Mouse (Mus musculus) B cell, adult 2 months (primary cell): Measurements from ENCODE around the gene Dleu7.

Experiments
- DNase-seq, 2 experiments: peaks; one replicate each; pipeline ENCODE4 v3.0.0; 2022

Gene Dleu7

DNA sequence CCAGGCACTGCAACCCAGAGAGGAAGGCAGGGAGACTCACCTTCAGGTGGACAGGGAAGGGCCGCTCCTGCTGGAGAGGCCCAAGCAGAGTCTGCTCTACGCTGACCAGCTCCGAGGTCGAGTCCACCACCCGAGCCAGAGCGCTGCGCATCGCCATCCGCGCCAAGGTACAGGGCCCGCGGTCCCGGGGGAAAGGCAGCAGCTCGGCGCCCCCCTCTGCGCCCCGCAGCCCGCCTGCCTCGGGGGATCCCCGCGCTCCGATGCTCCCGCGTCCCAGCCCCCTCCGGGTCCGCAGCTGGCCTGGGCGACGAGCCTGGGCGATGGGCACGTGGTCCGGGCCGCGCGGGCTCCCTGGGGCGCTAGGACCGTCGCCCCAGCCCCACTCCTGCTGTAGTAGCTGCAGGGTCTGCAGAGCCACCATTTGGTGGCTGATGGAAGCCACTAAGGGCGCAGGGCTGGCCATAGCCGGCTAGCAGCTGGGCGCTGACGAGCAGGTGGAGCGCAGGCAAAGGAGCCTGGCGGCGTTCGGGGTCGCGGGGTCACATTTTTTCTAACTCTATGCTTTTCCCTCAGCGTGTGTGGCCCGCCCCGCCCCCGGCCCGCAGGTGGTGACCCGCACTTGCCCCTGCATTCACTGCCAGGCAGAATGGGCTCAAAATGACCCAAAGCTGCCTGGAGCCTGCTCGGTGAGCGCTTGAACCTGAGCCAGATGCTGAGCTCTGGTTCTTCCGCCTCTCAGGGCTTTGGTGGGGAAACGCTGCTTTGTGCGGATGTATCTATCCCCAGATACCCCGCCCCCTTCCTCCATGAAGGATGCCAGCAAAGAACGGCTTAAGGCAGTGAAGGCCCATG lies at the start of gene Dleu7, which contains the start of gene Rnaseh2b:
Dleu7 (minus strand) TSS at position 560 of the 852 bp plus-strand sequence.
Rnaseh2b (plus strand) TSS at position 102 of the 852 bp plus-strand sequence.
- peak in 1 of 2 experiments; percentile 6 for DNase-seq

GRCm38 (mm10) chr14:62341887-62342642 lies 49.2 kb upstream of the Dleu7 start:
- DNase-seq: no peak

- DNase-seq: no peak
Measured at GRCm38 (mm10) chr14:62339196-62339595, 46.3 kb upstream of the Dleu7 start.

DNA sequence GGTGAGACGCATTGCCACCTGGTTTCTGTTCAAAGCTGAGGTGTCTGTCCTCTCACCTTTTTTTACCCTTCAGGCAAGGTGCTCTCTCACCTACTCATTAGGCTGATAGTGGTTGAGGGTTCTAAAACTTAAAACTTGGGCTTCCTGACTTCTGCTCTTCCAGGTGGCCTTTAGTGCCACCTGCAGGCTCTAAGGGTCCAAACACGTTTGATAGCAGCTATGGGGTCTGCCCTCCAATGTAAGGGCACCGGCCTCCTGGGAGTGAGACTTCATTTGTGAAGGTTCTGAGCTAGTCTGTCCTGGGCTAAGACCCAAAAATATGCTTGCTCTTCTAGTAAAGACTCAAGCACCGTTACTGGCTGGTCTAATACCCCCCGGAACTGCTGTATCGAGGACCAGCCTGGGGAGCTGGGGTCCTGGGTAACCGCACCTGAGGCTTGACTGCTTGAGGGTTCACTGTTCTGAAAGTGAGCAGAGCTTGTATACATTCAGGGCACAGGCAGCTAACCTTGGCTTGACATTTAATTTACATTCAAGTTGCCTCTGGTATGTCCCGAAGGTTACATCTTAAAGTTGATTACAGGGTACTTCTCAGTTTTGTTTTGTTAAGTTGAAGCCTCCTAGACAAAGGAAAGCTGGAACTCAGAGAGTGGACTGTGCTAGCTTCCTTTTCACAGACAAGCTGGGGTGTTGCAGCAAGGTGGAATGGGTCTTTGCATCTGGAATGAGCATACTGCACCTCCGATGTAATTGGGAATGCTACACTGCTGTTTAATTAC lies 41.3 kb upstream of the Dleu7 start:
- DNase-seq: no peak

DNA sequence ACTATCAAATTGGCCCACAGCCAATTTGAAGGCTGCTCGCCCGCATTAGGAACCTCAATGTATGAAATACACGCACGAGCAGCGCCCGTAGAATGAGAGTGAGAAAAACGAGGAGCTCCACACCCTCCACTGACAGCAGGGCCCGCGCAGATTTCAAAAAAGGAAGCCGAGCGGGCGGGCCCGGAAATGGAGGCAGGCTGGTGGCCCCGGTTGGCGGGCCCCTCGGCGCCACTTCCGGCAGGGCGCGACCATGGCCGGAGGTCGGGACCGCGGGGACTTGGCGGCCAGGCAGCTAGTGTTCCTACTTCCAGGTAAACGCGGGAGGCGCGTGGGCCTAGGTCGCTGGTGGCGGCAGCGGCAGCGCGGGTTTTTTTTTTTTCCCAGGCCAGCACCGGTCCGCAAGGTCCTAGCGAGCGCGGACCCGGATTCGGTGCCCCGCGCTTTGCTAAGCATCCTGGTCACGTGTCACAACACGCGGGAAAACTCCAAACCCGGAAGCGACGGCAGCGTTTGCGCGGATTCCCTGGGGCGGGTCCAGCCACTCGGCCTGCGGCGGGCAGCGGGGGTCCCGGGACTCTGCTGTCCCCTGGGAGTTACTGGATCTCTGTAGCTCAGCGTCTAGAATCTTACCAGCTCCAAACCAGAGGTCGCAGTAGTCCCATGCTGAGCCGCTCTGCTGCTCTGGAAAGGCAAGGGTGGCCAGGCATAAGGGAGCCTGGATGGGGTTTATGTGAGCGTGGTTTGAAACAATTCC lies 39.2 kb upstream of the Dleu7 start:
- DNase-seq: peak; percentile 89 to 91

DNA sequence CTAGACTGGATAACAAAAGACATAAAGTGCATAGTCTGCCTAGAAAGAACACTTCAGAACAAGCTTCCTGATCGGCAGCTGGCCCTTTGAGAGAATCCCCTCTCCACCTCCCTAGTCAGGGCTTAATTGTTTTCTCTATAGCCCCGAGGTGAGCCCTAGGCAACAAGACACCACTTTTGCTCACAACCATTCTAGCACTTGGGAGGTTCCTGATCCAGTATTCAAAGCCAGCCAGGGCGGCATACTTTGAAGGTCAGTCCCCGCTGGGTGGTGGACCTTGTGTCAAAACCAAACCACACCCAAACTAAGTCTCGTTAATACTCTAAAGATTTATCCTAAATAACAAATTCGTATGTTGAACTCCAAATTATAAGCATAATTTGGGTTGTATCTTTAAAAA lies 38.6 kb upstream of the Dleu7 start:
- no peak for DNase-seq

GRCm38 (mm10) chr14:62329631-62330030 lies 36.8 kb upstream of the Dleu7 start:
- DNase-seq: no peak

GRCm38 (mm10) chr14:62328606-62329005 lies 35.8 kb upstream of the Dleu7 start:
- no peak for DNase-seq

DNA sequence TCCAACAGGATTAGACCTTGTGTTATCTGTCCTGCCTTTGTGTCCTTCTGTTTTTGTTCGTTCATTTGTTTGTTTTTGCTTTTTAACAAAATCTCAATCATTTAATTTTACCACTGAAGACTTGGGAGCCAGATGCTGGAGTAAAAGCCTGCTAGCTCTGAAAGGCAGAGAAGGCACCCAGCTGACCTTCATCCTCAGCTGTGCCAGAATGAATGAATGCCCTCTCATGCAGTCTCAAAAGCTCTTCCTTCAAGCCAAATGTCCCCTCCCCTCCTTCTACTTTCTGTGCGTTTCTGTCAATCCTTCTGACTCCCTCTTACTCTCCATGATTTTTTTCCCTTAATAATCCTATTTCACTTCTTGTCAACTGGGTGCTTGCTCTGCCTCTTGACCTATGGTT lies 34.3 kb upstream of the Dleu7 start:
- no peak for DNase-seq

DNA sequence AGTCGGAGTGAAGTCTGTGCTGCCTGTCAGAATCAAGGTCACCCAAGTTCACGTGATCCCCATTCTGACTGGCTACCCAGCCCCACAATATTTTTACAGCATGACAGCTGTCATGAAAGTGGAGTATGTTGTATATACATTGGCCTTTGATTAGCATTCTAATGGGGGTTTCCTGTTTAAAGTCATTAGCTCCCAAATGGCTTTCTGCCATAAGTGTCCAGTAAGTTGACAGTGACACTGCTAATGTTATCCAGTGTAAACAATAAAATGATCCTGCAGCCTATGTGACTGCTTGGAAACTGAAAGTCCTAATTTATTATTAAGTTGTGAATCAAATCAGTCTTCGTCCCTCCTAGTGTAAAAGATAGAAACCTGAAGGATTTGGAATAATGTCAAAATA lies 33.2 kb upstream of the Dleu7 start:
- no peak for DNase-seq

GRCm38 (mm10) chr14:62324943-62325342 lies 32.1 kb upstream of the Dleu7 start:
- DNase-seq: no peak

- no peak for DNase-seq
Measured at GRCm38 (mm10) chr14:62323457-62323856, 30.6 kb upstream of the Dleu7 start.

DNA sequence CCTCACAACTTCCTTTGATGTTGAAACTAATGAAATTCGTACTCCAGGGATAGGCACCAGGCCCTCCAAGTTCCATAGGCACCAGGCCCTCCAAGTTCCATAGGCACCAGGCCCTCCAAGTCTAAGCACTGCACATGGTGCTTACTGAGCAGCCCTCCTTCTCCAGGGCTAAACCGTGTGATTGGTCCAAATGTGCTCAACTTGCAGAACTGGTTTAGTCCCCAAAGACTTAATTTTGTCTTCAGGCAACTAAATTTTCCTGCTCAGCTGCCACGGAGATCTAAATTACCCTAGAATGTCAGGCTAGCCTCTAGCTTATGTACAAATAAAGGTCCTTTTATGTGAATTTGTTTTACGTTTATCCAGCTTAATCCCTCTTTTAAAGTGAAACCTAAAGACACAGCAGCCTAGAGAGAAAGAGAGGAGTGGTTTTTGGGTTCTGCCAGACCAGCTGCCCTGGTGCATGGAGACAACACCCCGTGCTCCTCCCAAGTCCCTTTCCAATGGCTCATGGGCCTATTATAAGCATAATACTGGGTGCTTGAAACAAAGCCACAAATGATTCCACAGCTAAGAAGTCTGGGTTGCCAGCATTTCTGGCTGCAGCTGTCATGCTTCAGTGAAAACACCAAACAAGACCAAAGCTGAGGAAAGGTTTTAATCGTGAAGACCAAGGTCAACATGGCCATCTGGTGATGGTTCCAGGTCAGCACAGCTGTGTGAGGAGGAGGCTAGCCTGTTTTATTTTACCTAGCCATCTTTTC lies 29.9 kb upstream of the Dleu7 start:
- DNase-seq: no peak

DNA sequence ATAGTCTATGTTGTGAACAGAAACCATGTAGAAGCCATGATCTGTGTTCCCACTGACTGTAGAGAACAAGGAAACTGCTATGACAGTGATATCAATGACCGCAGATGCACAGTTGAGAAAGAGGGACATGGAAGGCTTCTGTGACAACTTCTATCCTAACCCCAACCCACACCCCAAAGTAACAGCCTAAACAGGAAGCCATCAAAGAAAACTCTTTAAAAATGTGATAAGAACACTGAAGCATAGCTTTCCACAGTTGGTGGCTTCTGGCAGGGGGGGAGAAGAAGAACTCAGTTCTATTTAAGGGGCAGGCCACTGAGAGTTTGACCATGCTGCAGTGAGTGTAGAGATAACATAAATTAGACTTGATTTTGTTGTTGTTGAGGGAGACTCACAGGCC lies 18.8 kb upstream of the Dleu7 start:
- no peak for DNase-seq

DNA sequence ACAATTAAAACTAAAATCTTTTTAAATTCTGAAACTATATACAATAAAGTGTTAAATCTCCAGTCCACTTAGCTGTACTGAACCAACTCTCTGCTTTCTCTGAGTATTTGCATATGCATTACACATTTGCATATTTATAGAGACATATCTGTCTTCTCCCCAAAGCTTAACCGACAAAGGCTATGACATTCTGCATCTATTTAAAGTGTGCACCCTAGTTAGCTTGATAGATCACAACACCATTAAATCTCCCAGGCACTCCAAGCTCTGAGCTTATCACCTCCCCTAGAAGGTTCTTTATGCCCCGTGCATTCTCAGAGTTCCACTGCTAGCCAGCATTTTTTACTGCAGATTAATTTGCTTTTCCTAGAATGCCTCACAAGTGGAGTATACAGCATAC lies 16.2 kb upstream of the Dleu7 start:
- DNase-seq: no peak

DNA sequence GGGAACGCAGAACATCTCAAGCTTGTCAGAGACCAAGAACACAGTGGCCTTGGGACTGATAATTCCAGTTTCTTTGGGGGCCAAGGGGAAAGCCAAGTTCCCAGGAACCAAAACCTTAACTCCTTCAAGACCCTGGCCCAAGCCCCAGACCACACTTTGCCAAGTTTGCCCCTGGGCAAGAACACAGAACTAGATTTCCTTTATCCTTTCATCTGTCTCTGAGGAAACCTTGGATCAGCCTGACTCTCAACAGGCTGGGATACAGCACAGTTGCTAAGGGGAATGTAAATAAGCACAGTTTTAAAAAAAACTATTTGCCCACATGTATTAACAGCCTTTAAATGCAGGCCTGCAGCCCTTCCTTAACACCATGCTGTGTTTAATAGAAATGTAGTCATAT lies 14.7 kb upstream of the Dleu7 start:
- no peak for DNase-seq

DNA sequence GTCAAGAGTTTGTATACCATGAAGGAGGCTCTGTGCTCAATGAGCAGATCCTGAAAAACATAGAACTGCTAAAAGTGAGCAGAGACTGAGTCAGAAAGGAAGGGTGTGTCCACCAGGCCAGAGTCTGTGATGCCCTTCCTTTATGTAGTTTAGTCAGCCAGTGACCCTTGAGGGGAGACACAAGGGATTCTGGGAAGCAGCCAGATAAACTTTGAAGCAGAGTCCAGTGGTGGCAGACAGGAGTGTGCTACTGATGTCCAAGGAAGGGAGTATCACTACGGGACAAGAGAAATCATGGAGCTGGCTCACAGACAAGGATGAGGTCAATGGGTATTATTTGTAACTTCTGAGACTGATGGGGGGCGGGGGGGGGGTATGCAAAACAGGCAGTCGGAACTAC lies 7.2 kb upstream of the Dleu7 start:
- DNase-seq: no peak

GRCm38 (mm10) chr14:62298808-62299207 lies 6.0 kb upstream of the Dleu7 start:
- no peak for DNase-seq

- DNase-seq: no peak
Measured at GRCm38 (mm10) chr14:62292166-62292487, 720 bp downstream of the Dleu7 start.

DNA sequence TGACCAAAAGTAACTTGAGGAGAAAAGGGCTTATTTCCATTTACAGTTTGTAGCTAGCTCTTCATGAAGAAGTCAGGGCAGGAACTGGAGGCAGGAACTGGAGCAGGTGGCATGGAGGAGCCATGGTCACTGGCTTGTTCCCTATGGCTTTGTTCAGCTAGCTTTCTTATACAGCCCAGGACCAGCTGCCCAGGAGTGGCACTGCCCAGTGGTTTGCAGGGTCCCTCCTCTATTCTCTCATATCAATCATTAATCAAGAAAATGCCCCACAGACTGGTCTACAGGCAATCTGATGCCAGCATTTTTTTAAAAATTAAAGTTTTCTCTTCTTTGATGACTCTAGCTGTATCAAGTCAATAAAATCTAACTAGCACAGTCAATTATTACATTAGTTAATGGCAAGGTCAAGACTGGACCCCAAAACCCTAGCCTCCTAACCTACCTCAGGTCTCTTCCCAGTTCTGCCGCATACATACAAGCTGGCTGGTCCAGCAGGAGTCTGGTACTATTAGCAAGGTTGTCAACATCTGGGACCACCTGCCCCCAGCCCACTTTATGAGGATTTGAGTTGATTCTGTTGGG lies 1.4 kb downstream of the Dleu7 start:
- DNase-seq: no peak

- no peak for DNase-seq
Measured at GRCm38 (mm10) chr14:62288731-62289130, 4.1 kb downstream of the Dleu7 start.

DNA sequence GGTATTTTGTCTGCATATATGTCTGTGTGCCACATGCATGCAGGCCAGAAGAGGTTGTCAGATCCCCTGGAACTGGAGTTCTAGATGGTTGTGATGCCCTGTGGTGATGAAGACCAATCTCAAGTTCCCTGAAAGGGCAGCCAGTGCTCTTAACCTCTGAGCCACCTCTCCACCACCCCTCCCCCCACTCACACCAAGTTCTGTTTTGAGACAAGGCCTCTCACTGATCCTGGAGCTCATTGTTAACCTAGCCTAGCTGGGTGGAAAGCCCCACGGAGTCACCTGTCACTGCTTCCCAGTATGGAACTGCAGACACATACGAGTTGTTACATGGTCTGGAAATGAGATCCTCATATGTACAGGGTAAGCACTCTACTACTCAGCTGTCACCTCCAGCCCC lies 9.9 kb downstream of the Dleu7 start:
- no peak for DNase-seq
